8 mouse cellular contexts compared by ENCODE assay signal in genomic region chr4:133083991-133084861, GRCm38 (mm10). TPM values are rescaled to one million over a fixed set of nuclear protein-coding genes. Genes with fewer than 3 reads are reported as not detected.
DNase-seq lines count a peak whose midpoint lies in the region; ATAC-seq lines count a peak whose summit lies in the region.

No protein-coding gene starts in this region.

- 21% methylated on average over 3 of the region's 3 CpGs for WGBS in embryonic facial prominence, embryonic 10.5 days
- 5% methylated on average over 3 of the region's 3 CpGs for WGBS in heart, embryonic 13.5 days
- WGBS in kidney, embryonic 14.5 days, result 12% methylated on average over 3 of the region's 3 CpGs

- H3K27ac ChIP-seq in embryonic facial prominence, embryonic 10.5 days (replicated peaks), result peak overlapping the region; percentile 73
- H3K27ac ChIP-seq in heart, embryonic 13.5 days (replicated peaks), result peak overlapping the region; percentile 99
- H3K27ac ChIP-seq in kidney, embryonic 14.5 days (ENCODE audit: low read depth, low read length), result peak overlapping the region; percentile 89

- DNase-seq in right cerebral cortex, postnatal 14 days, result peak; percentile 40
- DNase-seq in right cerebral cortex, postnatal 4 days, result no peak
- DNase-seq in embryonic facial prominence, embryonic 10.5 days (ENCODE audit: low spot score), result peak; percentile 39
- peak; percentile 55 for DNase-seq in lung, postnatal 25 days (ENCODE audit: low spot score)
- DNase-seq in thymus, postnatal 14 days, result peak; percentile 60
- DNase-seq in urinary bladder, postnatal 36 days (ENCODE audit: low spot score in 2 of 2), result no peak

- H3K9ac ChIP-seq in heart, embryonic 13.5 days, result peak overlapping the region; percentile 80
- H3K9ac ChIP-seq in kidney, embryonic 14.5 days (ENCODE audit: low read depth, low read length), result peak overlapping the region; percentile 52

- H3K4me3 ChIP-seq in embryonic facial prominence, embryonic 10.5 days, result peak overlapping the region; percentile 59; the same call in 1 of the 2 replicates
- peak overlapping the region; percentile 53 for H3K4me3 ChIP-seq in heart, embryonic 13.5 days
- peak overlapping the region; percentile 36 for H3K4me3 ChIP-seq in kidney, embryonic 14.5 days (ENCODE audit: low read length)

- no peak for ATAC-seq in heart, embryonic 13.5 days (ENCODE audit: extremely low read depth, insufficient number of reproducible peaks, low FRiP score, low TSS enrichment)
- peak; percentile 78 for ATAC-seq in kidney, embryonic 14.5 days (ENCODE audit: low FRiP score, low TSS enrichment)

- H3K36me3 ChIP-seq in embryonic facial prominence, embryonic 10.5 days (replicated peaks), result peaks cover 12% of the 10 kb centered on the region
- H3K36me3 ChIP-seq in heart, embryonic 13.5 days, result peaks cover 16% of the 10 kb centered on the region
- H3K36me3 ChIP-seq in kidney, embryonic 14.5 days (ENCODE audit: control insufficient read depth, insufficient read depth, low read length), result 0 out of 2 replicates have a peak, but pooled peaks cover 7% of the 10 kb centered on the region

- H3K4me1 ChIP-seq in embryonic facial prominence, embryonic 10.5 days, result peaks cover 50% of the 10 kb centered on the region
- H3K4me1 ChIP-seq in heart, embryonic 13.5 days, result peaks cover 78% of the 10 kb centered on the region
- H3K4me1 ChIP-seq in kidney, embryonic 14.5 days (ENCODE audit: control insufficient read depth, insufficient read depth, low read length), result peaks cover 51% of the 10 kb centered on the region

- H3K27me3 ChIP-seq in embryonic facial prominence, embryonic 10.5 days (replicated peaks; ENCODE audit: low read depth, poor library complexity, severe bottlenecking), result peaks cover 34% of the 10 kb centered on the region
- no peaks in the 10 kb centered on the region for H3K27me3 ChIP-seq in heart, embryonic 13.5 days (replicated peaks)
- no peaks in the 10 kb centered on the region for H3K27me3 ChIP-seq in kidney, embryonic 14.5 days (ENCODE audit: control insufficient read depth, insufficient read depth, low read length)

- H3K4me2 ChIP-seq in heart, embryonic 13.5 days, result peak overlapping the region; percentile 87
- peak overlapping the region; percentile 80 for H3K4me2 ChIP-seq in kidney, embryonic 14.5 days (replicated peaks; ENCODE audit: low read depth, low read length)

- no peaks in the 10 kb centered on the region for H3K9me3 ChIP-seq in embryonic facial prominence, embryonic 10.5 days
- H3K9me3 ChIP-seq in heart, embryonic 13.5 days, result no peaks in the 10 kb centered on the region
- no peaks in the 10 kb centered on the region for H3K9me3 ChIP-seq in kidney, embryonic 14.5 days (ENCODE audit: control insufficient read depth, low read length)

RNA-seq across cellular contexts. Expression of gene Wasf2, which starts 46.1 kb away (rescaled TPM):
- 66.7 and 73.0 TPM in 2 replicates for polyA plus RNA-seq in embryonic facial prominence, embryonic 10.5 days (2016; fragmentation: Nextera tagmentation; extraction: Ambion mirVana)
- 64.6 and 72.7 TPM in 2 replicates for polyA plus RNA-seq in heart, embryonic 13.5 days (2015; fragmentation: Nextera tagmentation; extraction: Ambion mirVana)
- polyA plus RNA-seq in kidney, embryonic 14.5 days (2014; fragmentation: Nextera tagmentation; extraction: Ambion mirVana), result 103 and 143 TPM in 2 replicates

Comparison
In these comparisons a context has a peak if more than half of its experiments do, and no peak if none do; other contexts are left out.
1. DNase-seq: peak in right cerebral cortex, postnatal 14 days (single experiment), embryonic facial prominence, embryonic 10.5 days (single experiment), lung, postnatal 25 days (single experiment) and thymus, postnatal 14 days (single experiment); none in right cerebral cortex, postnatal 4 days (single experiment) and urinary bladder, postnatal 36 days (0 of 2).
2. Peak in every context shown above with its lines, with median percentiles within 50 percentile points of each other: H3K27ac ChIP-seq and H3K4me3 ChIP-seq.